Mouse (Mus musculus) CH12.LX (cell line): ENCODE results near the gene Ms4a12. TPM values are rescaled to one million over a fixed set of nuclear protein-coding genes. Genes with fewer than 3 reads are reported as not detected.
A peak's percentile ranks its signal among the peaks of the same experiment; 100 is the strongest.

Source experiments
- DNase-seq: peaks from one replicate; pipeline ENCODE4 v3.0.0-alpha.2; 2013; ENCODE audit errors: extremely low read depth
- H3K27ac ChIP-seq: 2 replicates; pipeline ENCODE4 v1.5.1; 2012; ENCODE audit warnings: low read depth, mild to moderate bottlenecking, control low read depth, moderate library complexity; ENCODE audit not compliant: insufficient read depth
- H3K27me3 ChIP-seq: replicated peaks from 2 replicates; pipeline ENCODE3; 2012; ENCODE audit warnings: inconsistent platforms
- H3K36me3 ChIP-seq, 2 experiments: replicated peaks in 1 of 2; 2 replicates each; pipeline versions ENCODE3 to v1.6.1; 2012; ENCODE audit warnings: inconsistent platforms in 1 of 2, low read length in 1 of 2, mild to moderate bottlenecking in 1 of 2, mixed read lengths in 1 of 2, moderate library complexity in 1 of 2; ENCODE audit not compliant: control insufficient read depth in 1 of 2, insufficient read depth in 1 of 2
- H3K4me1 ChIP-seq, 2 experiments: 2 replicates each; pipeline ENCODE4 v1.6.1; 2012; ENCODE audit warnings: inconsistent platforms in 1 of 2, moderate library complexity in 1 of 2; ENCODE audit not compliant: insufficient read depth in 2 of 2, control insufficient read depth in 1 of 2
- H3K4me2 ChIP-seq: 2 replicates; pipeline ENCODE4 v1.6.1; 2012; ENCODE audit warnings: low read depth, mild to moderate bottlenecking, control low read depth; ENCODE audit not compliant: poor library complexity, insufficient read depth, severe bottlenecking
- H3K4me3 ChIP-seq, 3 experiments: fragments of 150-350 bp in 1 of 3; sonication (generic) in 1 of 3; replicated peaks in 1 of 3; 2 replicates each; pipeline versions ENCODE3 to v1.5.1; 2011 to 2012; ENCODE audit warnings: low read depth in 2 of 3, low read length in 2 of 3, mild to moderate bottlenecking in 2 of 3, moderate library complexity in 2 of 3, control low read depth in 1 of 3, improper control_type of control experiment in 1 of 3, inconsistent platforms in 1 of 3, mixed read lengths in 1 of 3; ENCODE audit not compliant: poor library complexity in 1 of 3
- H3K79me2 ChIP-seq: replicated peaks from 2 replicates; pipeline ENCODE4 v1.6.1; 2012; ENCODE audit warnings: mild to moderate bottlenecking, moderate library complexity; ENCODE audit not compliant: control insufficient read depth, poor library complexity, insufficient read depth, severe bottlenecking; ENCODE audit errors: extremely low read depth
- H3K9ac ChIP-seq: 2 replicates; pipeline ENCODE4 v1.6.1; 2012; ENCODE audit warnings: low read depth, mild to moderate bottlenecking, control low read depth, moderate library complexity; ENCODE audit not compliant: insufficient read depth
- H3K9me3 ChIP-seq: replicated peaks from 2 replicates; pipeline ENCODE3; 2012; ENCODE audit warnings: low read length, inconsistent platforms, mixed read lengths
- BHLHE40 ChIP-seq: IDR thresholded peaks from 2 replicates; pipeline ENCODE4 v1.6.1; 2011; ENCODE audit warnings: mild to moderate bottlenecking, low read depth, low read length, improper control_type of control experiment
- CHD1 ChIP-seq: IDR thresholded peaks from 2 replicates; pipeline ENCODE4 v1.6.1; 2012; ENCODE audit warnings: low read depth, low read length, improper control_type of control experiment, inconsistent platforms
- CHD2 ChIP-seq: IDR thresholded peaks from 2 replicates; pipeline ENCODE4 v1.6.1; 2011; ENCODE audit warnings: low read length, improper control_type of control experiment
- CTCF ChIP-seq, 2 experiments: IDR thresholded peaks in 1 of 2; conservative IDR thresholded peaks in 1 of 2; 2 replicates each; pipeline ENCODE4 v1.5.1; 2011 to 2012; ENCODE audit warnings: low read depth in 2 of 2, low read length in 2 of 2, improper control_type of control experiment in 1 of 2, inconsistent platforms in 1 of 2, mild to moderate bottlenecking in 1 of 2, moderate library complexity in 1 of 2
- E2F4 ChIP-seq: IDR thresholded peaks from 2 replicates; pipeline ENCODE4 v1.6.1; 2011; ENCODE audit warnings: low read depth, low read length, improper control_type of control experiment; ENCODE audit not compliant: insufficient replicate concordance
- ELF1 ChIP-seq: IDR thresholded peaks from 2 replicates; pipeline ENCODE4 v1.6.1; 2014; ENCODE audit warnings: low read depth, mild to moderate bottlenecking, inconsistent platforms, low read length, improper control_type of control experiment
- EP300 ChIP-seq: IDR thresholded peaks from 2 replicates; pipeline ENCODE4 v1.6.1; 2011; ENCODE audit warnings: low read length, improper control_type of control experiment
- ETS1 ChIP-seq: conservative IDR thresholded peaks from 2 replicates; pipeline ENCODE4 v1.6.1; 2012; ENCODE audit warnings: low read depth, mild to moderate bottlenecking, inconsistent platforms, low read length, improper control_type of control experiment, moderate library complexity
- GABPA ChIP-seq: IDR thresholded peaks from 2 replicates; pipeline ENCODE4 v1.6.1; 2012; ENCODE audit warnings: low read depth, low read length, improper control_type of control experiment, inconsistent platforms; ENCODE audit not compliant: insufficient replicate concordance
- HCFC1 ChIP-seq: IDR thresholded peaks from 2 replicates; pipeline ENCODE4 v1.6.1; 2012; ENCODE audit warnings: low read depth, mild to moderate bottlenecking, inconsistent platforms, low read length, improper control_type of control experiment
- IRF4 ChIP-seq: IDR thresholded peaks from 2 replicates; pipeline ENCODE4 v1.6.1; 2014; ENCODE audit warnings: low read depth, mild to moderate bottlenecking, inconsistent platforms, low read length, improper control_type of control experiment
- JUN ChIP-seq: IDR thresholded peaks from 2 replicates; pipeline ENCODE4 v1.6.1; 2011; ENCODE audit warnings: low read depth, mild to moderate bottlenecking, low read length, improper control_type of control experiment, moderate library complexity; ENCODE audit not compliant: insufficient read depth
- JUND ChIP-seq: conservative IDR thresholded peaks from 2 replicates; pipeline ENCODE4 v1.6.1; 2011; ENCODE audit warnings: low read depth, low read length, improper control_type of control experiment
- KAT2A ChIP-seq: IDR thresholded peaks from 2 replicates; pipeline ENCODE4 v1.6.1; 2012; ENCODE audit warnings: low read length, improper control_type of control experiment, inconsistent platforms; ENCODE audit not compliant: insufficient replicate concordance
- MAFK ChIP-seq: IDR thresholded peaks from 2 replicates; pipeline ENCODE4 v1.6.1; 2011; ENCODE audit warnings: low read length, improper control_type of control experiment; ENCODE audit not compliant: insufficient replicate concordance
- MAX ChIP-seq: IDR thresholded peaks from 2 replicates; pipeline ENCODE4 v1.6.1; 2011; ENCODE audit warnings: low read length, improper control_type of control experiment
- MAZ ChIP-seq: IDR thresholded peaks from 2 replicates; pipeline ENCODE4 v1.6.1; 2012; ENCODE audit warnings: low read depth, mild to moderate bottlenecking, inconsistent platforms, low read length, improper control_type of control experiment, moderate library complexity
- MEF2A ChIP-seq: IDR thresholded peaks from 2 replicates; pipeline ENCODE4 v1.6.1; 2014; ENCODE audit warnings: low read depth, mild to moderate bottlenecking, inconsistent platforms, low read length, improper control_type of control experiment, borderline replicate concordance
- MXI1 ChIP-seq: IDR thresholded peaks from 2 replicates; pipeline ENCODE4 v1.6.1; 2011; ENCODE audit warnings: mild to moderate bottlenecking, low read depth, low read length, improper control_type of control experiment
- MYC ChIP-seq: IDR thresholded peaks from 2 replicates; pipeline ENCODE4 v1.6.1; 2011; ENCODE audit warnings: low read depth, mild to moderate bottlenecking, improper control_type of control experiment, low read length
- NELFE ChIP-seq: IDR thresholded peaks from 2 replicates; pipeline ENCODE4 v1.6.1; 2011; ENCODE audit warnings: low read depth, low read length, improper control_type of control experiment
- NRF1 ChIP-seq: IDR thresholded peaks from 2 replicates; pipeline ENCODE4 v1.6.1; 2014; ENCODE audit warnings: low read depth, mild to moderate bottlenecking, inconsistent platforms, low read length, improper control_type of control experiment, moderate library complexity
- PAX5 ChIP-seq: IDR thresholded peaks from 2 replicates; pipeline ENCODE4 v1.6.1; 2012; ENCODE audit warnings: low read length, inconsistent platforms, mixed read lengths
- POLR2A ChIP-seq: IDR thresholded peaks from 2 replicates; pipeline ENCODE4 v1.6.1; 2011; ENCODE audit warnings: low read depth, mild to moderate bottlenecking, improper control_type of control experiment, low read length
- POLR2AphosphoS2 ChIP-seq: IDR thresholded peaks from 2 replicates; pipeline ENCODE4 v1.6.1; 2011; ENCODE audit warnings: low read depth, low read length, improper control_type of control experiment
- RAD21 ChIP-seq: IDR thresholded peaks from 2 replicates; pipeline ENCODE4 v1.6.1; 2011; ENCODE audit warnings: low read depth, mild to moderate bottlenecking, low read length, improper control_type of control experiment, moderate library complexity
- RCOR1 ChIP-seq: conservative IDR thresholded peaks from 2 replicates; pipeline ENCODE4 v1.6.1; 2012; ENCODE audit warnings: low read depth, mild to moderate bottlenecking, inconsistent platforms, low read length, improper control_type of control experiment
- SIN3A ChIP-seq: IDR thresholded peaks from 2 replicates; pipeline ENCODE4 v1.6.1; 2012; ENCODE audit warnings: low read length, improper control_type of control experiment, inconsistent platforms
- SMC3 ChIP-seq: IDR thresholded peaks from 2 replicates; pipeline ENCODE4 v1.6.1; 2011; ENCODE audit warnings: low read depth, low read length, improper control_type of control experiment
- TBP ChIP-seq: conservative IDR thresholded peaks from 2 replicates; pipeline ENCODE4 v1.6.1; 2011; ENCODE audit warnings: low read depth, low read length, improper control_type of control experiment
- TCF12 ChIP-seq: IDR thresholded peaks from 2 replicates; pipeline ENCODE4 v1.6.1; 2014; ENCODE audit warnings: low read depth, mild to moderate bottlenecking, inconsistent platforms, low read length, improper control_type of control experiment
- UBTF ChIP-seq: IDR thresholded peaks from 2 replicates; pipeline ENCODE4 v1.6.1; 2012; ENCODE audit warnings: low read depth, mild to moderate bottlenecking, inconsistent platforms, low read length, improper control_type of control experiment, moderate library complexity
- USF1 ChIP-seq: IDR thresholded peaks from 2 replicates; pipeline ENCODE4 v1.6.1; 2014; ENCODE audit warnings: low read depth, mild to moderate bottlenecking, inconsistent platforms, low read length, improper control_type of control experiment
- USF2 ChIP-seq: conservative IDR thresholded peaks from 2 replicates; pipeline ENCODE4 v1.6.1; 2011; ENCODE audit warnings: low read depth, low read length, improper control_type of control experiment
- ZC3H11A ChIP-seq: IDR thresholded peaks from 2 replicates; pipeline ENCODE4 v1.6.1; 2012; ENCODE audit warnings: low read depth, mild to moderate bottlenecking, inconsistent platforms, low read length, improper control_type of control experiment
- ZKSCAN1 ChIP-seq: IDR thresholded peaks from 2 replicates; pipeline ENCODE4 v1.6.1; 2012; ENCODE audit warnings: low read depth, inconsistent platforms, low read length, improper control_type of control experiment, borderline replicate concordance
- ZMIZ1 ChIP-seq: IDR thresholded peaks from 2 replicates; pipeline ENCODE4 v1.6.1; 2012; ENCODE audit warnings: low read depth, mild to moderate bottlenecking, inconsistent platforms, low read length, improper control_type of control experiment
- ZNF384 ChIP-seq: IDR thresholded peaks from 2 replicates; pipeline ENCODE4 v1.6.1; 2012; ENCODE audit warnings: low read depth, low read length, improper control_type of control experiment, inconsistent platforms
- dilution Hi-C: fragments of 300-500 bp; cut with MboI; formaldehyde crosslinking; loops from 2 replicates; pipeline ENCODE4 v1.14.3; 2020; ENCODE audit warnings: low sequenced_read_pairs; ENCODE audit not compliant: extremely low pct_unique_long_range_greater_than_20kb, extremely low pct_ligation_motif_present
- in situ Hi-C: fragments of 300-500 bp; cut with MboI; formaldehyde crosslinking; loops from 3 replicates; pipeline ENCODE4 v1.14.3; 2019; ENCODE audit warnings: low sequenced_read_pairs, low pct_ligation_motif_present, low pct_unique_long_range_greater_than_20kb, mixed read lengths
- polyA plus RNA-seq: library from polyadenylated mRNA; unstranded; fragments of >175 nt; gene quantifications from 2 replicates; pipeline ENCODE4 v1.2.1, GENCODE M21; 2012; ENCODE audit warnings: low read depth; ENCODE audit not compliant: insufficient read length
- total RNA-seq, 2 experiments: library from RNA; depleted of rRNA; stranded (reverse); fragments of 300-350 nt in 1 of 2; fragments of >200 nt in 1 of 2; gene quantifications; 2 replicates each; pipeline ENCODE4 v1.2.3; 2012 to 2014

Ms4a12 gene
- total and polyA plus RNA-seq, 3 experiments, result not detected

DNA sequence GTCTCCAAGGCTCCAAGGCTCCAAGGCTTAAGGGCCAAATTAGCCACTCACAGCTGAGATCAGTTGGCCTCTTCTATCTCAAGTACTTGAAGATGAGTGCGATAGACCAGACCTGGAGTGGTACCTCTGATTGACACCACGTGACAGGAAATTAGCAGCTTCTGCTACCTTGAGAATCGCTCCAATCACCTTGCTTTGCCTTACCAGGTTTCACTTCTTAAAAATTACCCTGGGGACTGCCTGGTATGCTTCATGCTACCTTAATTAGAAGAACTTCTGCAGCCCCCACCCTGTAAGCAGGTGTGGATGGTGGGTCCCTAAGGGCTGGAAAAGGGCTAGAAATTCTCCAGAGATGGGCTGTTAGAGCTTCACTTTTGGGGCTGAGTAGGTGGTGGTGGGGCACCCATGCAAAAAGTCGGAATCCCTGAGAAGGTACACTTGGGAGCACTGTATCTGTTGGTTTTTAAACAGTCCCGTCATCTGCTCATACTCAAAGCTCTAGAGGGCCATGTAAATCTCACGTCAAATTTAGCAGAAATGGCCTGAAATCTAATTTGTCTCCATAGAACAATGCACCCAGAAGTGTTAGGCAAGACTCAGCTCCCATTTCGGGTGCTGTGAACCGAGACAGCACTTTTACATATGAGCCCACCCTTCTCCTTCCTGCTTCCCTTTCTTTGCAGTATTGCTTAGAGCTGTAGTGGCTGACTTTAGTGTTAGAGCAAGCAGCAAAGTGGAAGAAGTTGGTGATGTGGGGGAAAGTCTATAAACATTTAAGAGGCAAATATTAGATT lies 34.0 kb upstream of the Ms4a12 start, which contains the start of gene Ms4a1:
TSS of gene Ms4a1 (minus strand) at position 190 of the 794 bp plus-strand sequence.
- in situ Hi-C loops, result no loop called here
- DNase-seq, result peak; percentile 97
- H3K36me3 ChIP-seq, result peaks cover 0 to 14% of the 10 kb centered on the region in 2 experiments

DNA sequence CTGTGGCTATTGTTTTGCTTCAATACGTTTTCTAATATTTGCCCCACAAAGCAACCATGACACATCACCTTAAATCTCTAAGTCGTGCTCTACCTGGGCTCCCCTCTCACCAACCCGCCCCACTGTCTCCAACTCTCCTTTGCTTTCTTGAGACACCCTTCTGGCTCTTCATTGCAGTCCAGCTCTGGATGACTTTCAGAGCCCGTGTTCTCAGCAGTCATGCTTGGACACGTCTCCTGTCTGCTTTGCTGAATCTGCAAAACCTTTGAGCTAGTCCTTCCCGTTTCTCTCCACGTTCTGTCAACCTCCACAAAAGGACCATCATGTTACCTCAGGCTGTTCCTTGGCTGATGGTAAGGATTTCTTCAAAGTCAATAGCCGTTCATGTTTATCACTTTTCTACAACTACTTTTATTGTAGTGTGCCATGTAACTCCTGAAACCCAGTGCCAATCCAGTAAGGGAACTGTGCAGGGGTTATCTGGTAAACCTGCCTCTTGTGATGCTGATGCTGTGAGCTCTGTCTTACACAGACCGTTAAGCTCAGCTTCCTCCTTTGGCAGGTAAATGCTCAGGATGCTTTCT lies 32.4 kb upstream of the Ms4a12 start:
- no peak for DNase-seq
- TF ChIP-seq CHD1 (0 out of 2 replicates have a peak, but pooled peaks have one; percentile 6), SIN3A (0 out of 2 replicates have a peak, but pooled peaks have one; percentile 22), RCOR1 (no peak), MAFK (peak; percentile 83), BHLHE40 (no peak), TCF12 (0 out of 2 replicates have a peak, but pooled peaks have one; percentile 12), ELF1 (no peak)
- Histone ChIP-seq H3K9me3 (no peaks in the 10 kb centered on the region), H3K27me3 (no peaks in the 10 kb centered on the region), H3K79me2 (peaks cover 28% of the 10 kb centered on the region), H3K4me3 (peak overlapping the region; percentile 54 to 74 (median 70)), H3K36me3 (peaks cover 2 to 21% of the 10 kb centered on the region in 2 experiments), H3K9ac (peak overlapping the region; percentile 71; the same call in 1 of the 2 replicates), H3K27ac (peak overlapping the region; percentile 66), H3K4me1 (peaks cover 7 to 41% of the 10 kb centered on the region in 2 experiments; a peak in 3 of 4 replicates), H3K4me2 (peak overlapping the region; percentile 76)
- in situ Hi-C loops (no loop called here), dilution Hi-C loops (no loop called here)

More for the DNA sequence above, 34.0 kb upstream of the Ms4a12 start, which contains the start of gene Ms4a1:
- no peaks in the 10 kb centered on the region for H3K27me3 ChIP-seq
- H3K4me3 ChIP-seq, result peak within 1 kb of the TSS; percentile 54 to 74 (median 70)
- H3K4me1 ChIP-seq, result peaks cover 7 to 29% of the 10 kb centered on the region in 2 experiments; a peak in 3 of 4 replicates
- dilution Hi-C loops, result no loop called here
- peaks cover 28% of the 10 kb centered on the region for H3K79me2 ChIP-seq
- H3K4me2 ChIP-seq, result peak within 1 kb of the TSS; percentile 80
- TF ChIP-seq KAT2A, result 0 out of 2 replicates have a peak, but pooled peaks have one; percentile 61
- no peak for TF ChIP-seq NRF1
- TF ChIP-seq CHD2, result peak; percentile 63
- TF ChIP-seq JUN, result peak; percentile 62
- TF ChIP-seq HCFC1, result peak; percentile 4; the same call in 1 of the 2 replicates
- TF ChIP-seq CTCF (conservative IDR thresholded peaks at IDR 0.05 in 1 of 2, IDR thresholded peaks at IDR 0.05 in 1 of 2; ENCODE audit: low read depth in 2 of 2, low read length in 2 of 2), result no peak
- TF ChIP-seq POLR2A, result peak; percentile 82
- no peak; the same call in 1 of the 2 replicates for TF ChIP-seq CHD1
- TF ChIP-seq MEF2A, result peak; percentile 96
- peak; percentile 93 for TF ChIP-seq BHLHE40
- TF ChIP-seq JUND, result peak; percentile 48
- TF ChIP-seq USF1, result peak; percentile 92
- peak; percentile 72; the same call in 1 of the 2 replicates for TF ChIP-seq ZMIZ1
- peak; percentile 88 for TF ChIP-seq TBP
- peak; percentile 92 for TF ChIP-seq IRF4
- TF ChIP-seq E2F4, result no peak
- TF ChIP-seq ETS1, result peak; percentile 90
- TF ChIP-seq UBTF, result peak; percentile 81; the same call in 1 of the 2 replicates
- TF ChIP-seq MAX, result peak; percentile 96
- peak; percentile 77 for TF ChIP-seq NELFE
- TF ChIP-seq RCOR1, result no peak; the same call in 1 of the 2 replicates
- TF ChIP-seq TCF12, result peak; percentile 86
- TF ChIP-seq ELF1, result peak; percentile 70
- peak; percentile 59; the same call in 1 of the 2 replicates for TF ChIP-seq MAFK
- TF ChIP-seq ZKSCAN1, result no peak
- peak; percentile 96 for TF ChIP-seq USF2
- peak; percentile 76 for TF ChIP-seq MYC
- peak; percentile 61; the same call in 1 of the 2 replicates for TF ChIP-seq POLR2AphosphoS2
- peak; percentile 78 for TF ChIP-seq MAZ
- no peak; the same call in 1 of the 2 replicates for TF ChIP-seq ZNF384
- TF ChIP-seq GABPA, result no peak
- TF ChIP-seq SIN3A, result no peak; the same call in 1 of the 2 replicates
- peak; percentile 85 for TF ChIP-seq EP300
- TF ChIP-seq RAD21, result no peak; the same call in 1 of the 2 replicates
- peak; percentile 65 for TF ChIP-seq MXI1
- TF ChIP-seq PAX5, result no peak
- TF ChIP-seq SMC3, result no peak
- no peak for TF ChIP-seq ZC3H11A
- peak within 1 kb of the TSS; percentile 50 for H3K9ac ChIP-seq
- H3K9me3 ChIP-seq, result no peaks in the 10 kb centered on the region
- peak within 1 kb of the TSS; percentile 87 for H3K27ac ChIP-seq
